Mouse (Mus musculus): Measurements from ENCODE around the gene Tgfa.

Gene Tgfa

GRCm38 (mm10) chr6:86298961-86299360, 103.9 kb downstream of the Tgfa start:
- no peak for DNase-seq

- DNase-seq: no peak
Measured at GRCm38 (mm10) chr6:86299381-86299780, 104.4 kb downstream of the Tgfa start.

GRCm38 (mm10) chr6:86305680-86306079, 110.7 kb downstream of the Tgfa start:
- no peak for DNase-seq

- DNase-seq: no peak
Measured at GRCm38 (mm10) chr6:86314011-86314410, 119.0 kb downstream of the Tgfa start.

- no peak for DNase-seq
Measured at GRCm38 (mm10) chr6:86317066-86317465, 122.0 kb downstream of the Tgfa start.

GRCm38 (mm10) chr6:86318855-86319254, 123.8 kb downstream of the Tgfa start:
- DNase-seq: no peak

GRCm38 (mm10) chr6:86322031-86322563, 127.1 kb downstream of the Tgfa start:
- DNase-seq: no peak

GRCm38 (mm10) chr6:86322991-86323390, 128.0 kb downstream of the Tgfa start:
- DNase-seq: no peak

- no peak for DNase-seq
Measured at GRCm38 (mm10) chr6:86324400-86324799, 129.4 kb downstream of the Tgfa start.

Measured in lung, postnatal 10 days (tissue).